Mouse (Mus musculus) retina, embryonic 14.5 days (tissue): ENCODE data around the gene Med29.

Source experiments
- DNase-seq: peaks from one replicate; pipeline ENCODE4 v3.0.0-alpha.2; 2015; ENCODE audit warnings: low spot score

The Med29 gene

GRCm38 (mm10) chr7:28354596-28354995 is 37.9 kb downstream of the Med29 start:
- no peak for DNase-seq

- DNase-seq = no peak
These were observed 38.4 kb downstream of the Med29 start for GRCm38 (mm10) chr7:28354113-28354581.

GRCm38 (mm10) chr7:28353267-28353666 is 39.2 kb downstream of the Med29 start:
- DNase-seq = no peak

- no peak for DNase-seq
These were observed 40.8 kb downstream of the Med29 start for GRCm38 (mm10) chr7:28351676-28352191.

GRCm38 (mm10) chr7:28350155-28350883 is 42.2 kb downstream of the Med29 start, which contains the start of gene Rps16:
TSS of gene Rps16 (plus strand) at chr7:28350652.
- DNase-seq = peak; percentile 99

GRCm38 (mm10) chr7:28348601-28349000 is 43.9 kb downstream of the Med29 start:
- DNase-seq = peak; percentile 65

- no peak for DNase-seq
These were observed 44.8 kb downstream of the Med29 start for GRCm38 (mm10) chr7:28347746-28348145.

- peak; percentile 89 for DNase-seq
These were observed 47.9 kb downstream of the Med29 start for GRCm38 (mm10) chr7:28344637-28345036.

GRCm38 (mm10) chr7:28341381-28341780 is 51.1 kb downstream of the Med29 start:
- DNase-seq = no peak

GRCm38 (mm10) chr7:28339213-28339917 is 53.1 kb downstream of the Med29 start:
- peak; percentile 59 for DNase-seq

- DNase-seq = peak; percentile 99
These were observed 54.2 kb downstream of the Med29 start, which contains the start of gene Supt5 for GRCm38 (mm10) chr7:28338108-28338998. TSS of gene Supt5 (minus strand) at chr7:28338746.
